ENCODE assay signal across 10 mouse cellular contexts in genomic region chr3:60819684-60820281, GRCm38 (mm10).
DNase-seq lines count a peak whose midpoint lies in the region; ATAC-seq lines count a peak whose summit lies in the region.
"Had no signal": no experiment of that assay in that cellular context is flagged by ENCODE, and none has a peak within 500 bp of the region (broad histone marks: within the 10 kb centered on the region; RNA-seq: fewer than 3 reads in every experiment).

No protein-coding gene starts in this region.

- peak; percentile 34 for DNase-seq in CD4-positive helper T cell, adult 2 months (ENCODE audit: low read depth, low spot score)
- DNase-seq in urinary bladder, postnatal 4 days (ENCODE audit: low spot score in 2 of 2) = no peak
- no peak for DNase-seq in thymus, postnatal 14 days
- no peak for DNase-seq in urinary bladder, adult 18-20 months (ENCODE audit: low spot score in 2 of 2)
- DNase-seq: adrenal gland, adult 8-10 months; cerebellum, adult 9-10 months; kidney, postnatal 4 days had no signal

- peak; percentile 72 for ATAC-seq in CD4-positive, CD25-positive, alpha-beta regulatory T cell, adult 4 months
- ATAC-seq in hematopoietic stem cell, adult 5-6 weeks (replicated peaks in 1 of 2; ENCODE audit: insufficient read depth in 1 of 2, low FRiP score in 2 of 2, low TSS enrichment in 1 of 2, low read depth in 1 of 2, poor library complexity in 2 of 2, severe bottlenecking in 2 of 2) = peak; percentile 60 to 65; a peak in 3 of 4 replicates
- peak; percentile 52 for ATAC-seq in megakaryocyte, adult 5-6 weeks (ENCODE audit: poor library complexity, severe bottlenecking)
